Mouse (Mus musculus) heart, adult 2 months (tissue): ENCODE measurements around the gene Cdk4.

Source experiments
- CTCF ChIP-seq: fragments of 200-600 bp; IDR thresholded peaks from 2 replicates; pipeline ENCODE4 v1.8.1; 2022; ENCODE audit warnings: antibody characterized with exemption, mild to moderate bottlenecking, moderate library complexity
- EP300 ChIP-seq: fragments of 200-500 bp; IDR thresholded peaks from 2 replicates; pipeline ENCODE4 v1.6.1; 2011; ENCODE audit warnings: low read depth, low read length, control low read depth; ENCODE audit not compliant: insufficient read depth
- POLR2A ChIP-seq: fragments of 200-500 bp; IDR thresholded peaks from 2 replicates; pipeline ENCODE4 v1.6.1; 2011; ENCODE audit warnings: mild to moderate bottlenecking, low read depth, low read length, control low read depth; ENCODE audit not compliant: insufficient read depth

DNA sequence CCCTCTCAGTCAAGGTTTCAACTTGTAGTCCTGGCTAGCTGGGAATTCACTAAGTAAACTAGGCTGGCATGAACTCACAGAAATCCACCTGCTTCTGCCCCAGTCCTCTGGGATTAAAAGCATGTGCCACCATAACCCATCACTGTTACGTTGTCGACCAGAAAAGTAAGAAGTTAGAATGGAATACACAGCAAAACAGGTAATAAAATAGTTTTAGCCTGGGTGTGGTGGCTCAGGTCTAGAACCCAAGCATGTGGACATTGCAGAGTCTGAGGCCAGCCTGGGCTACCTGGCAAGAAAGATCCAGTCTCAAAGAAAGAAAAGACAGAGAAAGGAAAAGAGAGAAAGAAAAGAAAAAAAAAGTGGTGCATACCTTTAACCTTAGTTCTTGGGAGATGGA is 1.8 kb upstream of the Cdk4 start:
- TF ChIP-seq CTCF (no peak), POLR2A (no peak), EP300 (no peak)
